Mouse (Mus musculus) kidney, adult 11 months (tissue): ENCODE measurements around the gene Coa4.
"Not testable (repeated sequence)": the region's sequence is repeated elsewhere in the genome, so short reads cannot be mapped to it uniquely, and the experiment has no call there.

Experiments
- DNase-seq: peaks from one replicate; pipeline ENCODE4 v3.0.0; 2022

The Coa4 gene

GRCm38 (mm10) chr7:100561861-100562587 is 25.2 kb downstream of the Coa4 start:
- no peak for DNase-seq

GRCm38 (mm10) chr7:100567238-100567637 is 30.4 kb downstream of the Coa4 start:
- DNase-seq = not testable (repeated sequence)

- no peak for DNase-seq
Observed at GRCm38 (mm10) chr7:100569907-100570306, 33.0 kb downstream of the Coa4 start.

GRCm38 (mm10) chr7:100570930-100571715 is 34.3 kb downstream of the Coa4 start:
- no peak for DNase-seq

- DNase-seq = no peak
Observed at GRCm38 (mm10) chr7:100572061-100572460, 35.2 kb downstream of the Coa4 start.

GRCm38 (mm10) chr7:100572704-100573103 is 35.8 kb downstream of the Coa4 start:
- DNase-seq = no peak

GRCm38 (mm10) chr7:100578794-100579193 is 41.9 kb downstream of the Coa4 start:
- DNase-seq = no peak

- no peak for DNase-seq
Observed at GRCm38 (mm10) chr7:100582235-100582634, 45.4 kb downstream of the Coa4 start.

- peak; percentile 90 for DNase-seq
Observed at GRCm38 (mm10) chr7:100582727-100583236, 45.9 kb downstream of the Coa4 start.

GRCm38 (mm10) chr7:100589816-100590215 is 52.9 kb downstream of the Coa4 start:
- no peak for DNase-seq
